Comparison of ENCODE assay signal across 23 mouse cellular contexts in the genomic region with DNA sequence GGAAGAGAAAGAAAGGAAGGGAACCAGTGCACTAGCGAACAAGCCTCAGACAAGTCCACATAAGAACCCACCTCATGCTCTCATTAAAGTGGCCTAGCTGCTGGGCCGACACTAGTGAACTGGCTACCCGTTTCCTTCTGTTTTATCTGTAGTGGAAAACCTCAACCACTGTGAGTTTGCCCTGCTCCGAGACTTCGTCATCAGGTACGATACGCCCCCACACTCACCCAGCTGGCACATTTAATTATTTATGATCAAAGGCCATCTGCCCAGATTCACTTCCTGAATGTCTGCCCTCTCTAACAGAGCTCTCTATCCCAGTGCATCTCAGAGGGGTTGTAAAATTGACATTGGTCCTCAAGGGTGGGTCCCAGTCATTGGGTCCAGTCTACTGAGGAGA. TPM values are rescaled to one million over a fixed set of nuclear protein-coding genes. Genes with fewer than 3 reads are reported as not detected.
"Had no signal": no experiment of that assay in that cellular context is flagged by ENCODE, and none has a peak within 500 bp of the region (broad histone marks: within the 10 kb centered on the region; RNA-seq: fewer than 3 reads in every experiment).

No protein-coding gene starts in this region.

- H3K4me2 ChIP-seq: liver, embryonic 15.5 days; lung, embryonic 15.5 days; midbrain, embryonic 11.5 days; midbrain, embryonic 13.5 days; midbrain, embryonic 15.5 days; neural tube, embryonic 12.5 days; stomach, embryonic 15.5 days had no signal

- H3K36me3 ChIP-seq: liver, embryonic 15.5 days; lung, embryonic 15.5 days; stomach, embryonic 15.5 days had no signal

- H3K9ac ChIP-seq: liver, embryonic 15.5 days; liver, postnatal 0 days; lung, embryonic 15.5 days; midbrain, embryonic 13.5 days; midbrain, embryonic 15.5 days; neural tube, embryonic 12.5 days; stomach, embryonic 15.5 days had no signal

- H3K27ac ChIP-seq: liver, embryonic 15.5 days; lung, embryonic 15.5 days; macrophage; midbrain, embryonic 13.5 days; midbrain, embryonic 15.5 days; neural tube, embryonic 12.5 days; stomach, embryonic 15.5 days; stomach, postnatal 0 days had no signal

- H3K9me3 ChIP-seq: liver, embryonic 15.5 days; lung, embryonic 15.5 days; megakaryocyte, embryonic 14.5 days; midbrain, embryonic 13.5 days; midbrain, embryonic 15.5 days; neural tube, embryonic 12.5 days; stomach, embryonic 15.5 days had no signal

- DNase-seq: liver, postnatal 0 days; lung, adult 2 months; lung, postnatal 14 days; lung, postnatal 36 days; right cerebral cortex, adult 18-20 months; right cerebral cortex, postnatal 14 days; thymus, adult 2 months; thymus, postnatal 14 days; thymus, postnatal 36 days had no signal

- H3K4me3 ChIP-seq: liver, embryonic 15.5 days; lung, embryonic 15.5 days; megakaryocyte, embryonic 14.5 days; midbrain, embryonic 13.5 days; midbrain, embryonic 15.5 days; neural tube, embryonic 12.5 days; stomach, embryonic 15.5 days had no signal

- ATAC-seq: liver, postnatal 0 days; lung, postnatal 0 days; midbrain, embryonic 13.5 days; midbrain, embryonic 15.5 days had no signal

- H3K27me3 ChIP-seq: lung, embryonic 15.5 days; midbrain, embryonic 13.5 days; midbrain, embryonic 15.5 days; neural tube, embryonic 12.5 days; stomach, embryonic 15.5 days had no signal

RNA-seq across cellular contexts. Expression of a gene that starts 8.5 kb away (rescaled TPM):
- total RNA-seq: monocyte, adult 5-6 weeks; neutrophil, adult 5-6 weeks had no signal
- polyA plus RNA-seq: lung, adult 2 months; macrophage; midbrain, embryonic 11.5 days; midbrain, embryonic 13.5 days; midbrain, embryonic 15.5 days; neural tube, embryonic 12.5 days had no signal

RNA-seq across cellular contexts. Expression of a gene that starts 15.6 kb away (rescaled TPM):
- total RNA-seq: neutrophil, adult 5-6 weeks had no signal

RNA-seq across cellular contexts. Expression of a gene that starts 38.1 kb away (rescaled TPM):
- total RNA-seq: megakaryocyte progenitor cell, adult 5-6 weeks; monocyte, adult 5-6 weeks; neutrophil, adult 5-6 weeks had no signal
- polyA plus RNA-seq: liver, embryonic 15.5 days; liver, postnatal 0 days; lung, adult 2 months; lung, embryonic 15.5 days; lung, postnatal 0 days; macrophage; stomach, embryonic 15.5 days had no signal

RNA-seq across cellular contexts. Expression of a gene that starts 45.7 kb away (rescaled TPM):
- total RNA-seq: monocyte, adult 5-6 weeks; neutrophil, adult 5-6 weeks had no signal
